Mouse (Mus musculus): ENCODE measurements at regions not wholly inside any gene's neighbourhood (a gene's known extent, or its start where the extent isn't known, plus 50 kb on each side); places are given as distances from the start of the nearest gene placed in this dataset.

DNA sequence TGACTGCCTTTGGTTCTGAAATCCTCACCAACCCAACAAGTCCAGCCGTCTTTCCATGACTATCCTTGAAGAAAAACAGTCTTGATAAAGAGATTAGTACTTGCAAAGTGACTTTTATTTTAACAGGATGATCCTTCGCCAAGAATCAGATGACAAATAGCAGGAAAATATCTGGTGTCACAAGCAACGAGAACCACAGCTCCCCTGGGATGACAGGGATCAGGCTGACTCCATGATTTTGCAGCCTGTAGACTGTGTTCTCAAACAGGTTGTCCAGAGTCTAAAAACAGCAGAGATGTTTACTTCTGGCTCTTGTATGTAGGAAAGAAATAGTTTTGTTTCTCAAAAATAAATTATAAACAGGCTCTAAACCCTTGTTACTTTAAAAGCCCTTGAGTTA is 63.3 kb downstream of the Tmem18 start:
- intact Hi-C loops (cut with DNase I), result no loop called here

DNA sequence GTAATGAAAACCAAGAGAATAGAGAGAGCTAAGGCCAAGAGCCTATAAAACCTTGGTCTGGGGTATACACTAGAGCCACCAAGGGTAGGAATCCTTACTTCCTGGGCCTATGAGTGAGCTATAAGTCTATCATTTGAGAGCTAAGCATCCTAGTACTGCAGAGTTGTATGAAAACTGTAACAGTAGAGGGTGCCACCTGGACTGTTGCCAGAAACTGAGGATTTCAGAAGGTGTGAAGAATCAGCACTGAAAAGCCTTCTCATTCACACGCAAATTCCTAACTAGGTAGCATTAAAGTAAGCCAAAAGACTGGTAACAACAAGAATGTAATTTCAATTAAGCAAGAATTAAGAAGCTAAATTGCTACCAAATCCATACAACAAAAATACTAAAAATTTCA is 67.3 kb downstream of the Tmem18 start:
- intact Hi-C loops (cut with DNase I), result no loop called here

More for the DNA sequence above, 63.3 kb downstream of the Tmem18 start:
- DNase-seq, result no peak

DNA sequence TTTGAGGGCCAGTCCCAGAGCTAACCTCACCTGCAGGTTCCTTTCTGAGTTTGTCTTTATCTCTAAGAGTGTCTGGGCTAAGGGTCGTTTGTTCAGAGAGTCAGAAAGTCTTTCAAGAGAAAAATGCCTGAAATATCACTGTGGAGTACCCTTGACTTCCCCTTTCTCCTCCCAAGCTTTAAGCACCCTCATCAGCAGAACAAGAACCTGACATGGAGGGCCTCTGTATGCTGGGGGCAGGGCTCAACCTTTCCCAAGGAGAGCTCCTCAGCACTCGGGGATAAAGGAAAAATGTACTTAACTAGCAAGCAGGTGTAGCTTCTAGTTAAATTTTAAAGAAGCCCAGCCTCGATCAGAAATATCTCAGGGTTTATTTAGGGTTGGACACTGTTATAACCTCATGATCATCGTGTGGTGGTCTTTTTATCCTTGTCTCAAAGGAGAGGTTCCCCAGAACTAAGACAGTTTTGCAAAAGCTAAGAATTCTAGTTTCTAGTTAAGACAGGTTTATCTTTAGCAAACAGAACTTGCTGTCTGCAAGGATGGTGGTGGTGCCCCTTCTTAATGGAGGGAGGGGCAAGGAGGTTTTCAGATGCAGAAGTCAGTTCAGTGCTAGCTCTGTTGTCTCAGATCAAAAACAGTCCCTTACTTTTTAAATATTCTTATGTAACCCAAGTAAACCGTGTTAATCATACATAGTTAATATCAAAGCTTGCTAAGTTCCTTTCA is 70.3 kb downstream of the Tmem18 start:
- DNase-seq, result no peak
- intact Hi-C loops (cut with DNase I), result no loop called here

More for the DNA sequence above, 67.3 kb downstream of the Tmem18 start:
- DNase-seq, result no peak

DNA sequence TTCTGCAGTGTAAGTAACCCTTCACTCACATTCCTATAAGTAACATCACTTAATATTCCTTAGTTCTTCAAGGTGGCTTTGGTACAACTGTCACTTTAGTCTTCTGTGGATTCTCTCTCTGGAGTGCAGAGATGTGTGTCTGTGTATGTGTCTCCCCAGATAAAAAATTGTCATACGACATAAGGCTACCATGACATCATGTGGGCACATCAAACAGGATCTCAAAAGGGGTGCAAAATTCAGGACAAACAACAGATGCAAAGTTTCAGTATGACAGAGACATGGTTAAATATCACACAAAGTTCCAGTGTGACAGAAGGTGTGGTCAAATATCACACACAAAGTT is 70.8 kb downstream of the Tmem18 start:
- DNase-seq, result no peak
- intact Hi-C loops (cut with DNase I), result no loop called here

DNA sequence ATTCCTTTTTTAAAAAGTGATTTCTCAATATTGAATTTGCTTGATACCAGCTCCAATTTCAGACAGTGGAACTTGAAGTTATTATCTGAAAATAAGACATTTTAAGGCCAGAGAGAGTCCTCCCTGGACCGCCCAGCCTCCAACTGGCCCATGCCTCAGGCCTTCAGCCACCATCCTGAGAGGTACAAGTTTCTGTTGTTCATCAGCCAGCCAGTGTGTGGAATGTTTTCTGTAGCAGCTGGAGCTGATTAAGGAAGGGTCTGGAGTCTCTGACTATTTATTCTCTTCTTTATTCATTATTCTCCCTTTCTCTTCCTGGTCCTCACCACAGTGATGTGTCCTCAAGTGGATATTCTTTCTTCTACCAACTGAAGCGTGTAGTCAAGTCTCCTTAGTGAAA is 94.6 kb downstream of the Tmem18 start:
- intact Hi-C loops (cut with DNase I), result no loop called here
- DNase-seq, result no peak

DNA sequence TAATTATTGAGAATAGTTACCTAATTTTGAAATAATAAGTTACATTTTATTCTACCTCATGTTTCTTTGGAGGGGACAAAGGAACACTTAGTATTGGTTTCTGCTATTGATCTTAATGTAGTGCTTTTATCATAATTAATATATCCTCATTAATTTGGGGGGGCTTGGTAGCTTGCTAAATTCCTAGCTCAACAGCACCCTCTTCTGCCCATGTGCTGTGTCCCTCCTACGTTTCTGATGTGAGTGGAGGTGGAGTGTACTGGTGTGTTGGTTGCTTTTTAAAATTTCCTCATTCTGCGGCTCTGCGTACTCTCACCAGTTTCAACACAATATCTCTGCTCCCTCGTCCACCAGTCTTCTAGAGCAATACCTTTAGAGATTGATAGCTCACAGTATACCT is 105.8 kb downstream of the Tmem18 start:
- DNase-seq, result no peak
- intact Hi-C loops (cut with DNase I), result no loop called here

DNA sequence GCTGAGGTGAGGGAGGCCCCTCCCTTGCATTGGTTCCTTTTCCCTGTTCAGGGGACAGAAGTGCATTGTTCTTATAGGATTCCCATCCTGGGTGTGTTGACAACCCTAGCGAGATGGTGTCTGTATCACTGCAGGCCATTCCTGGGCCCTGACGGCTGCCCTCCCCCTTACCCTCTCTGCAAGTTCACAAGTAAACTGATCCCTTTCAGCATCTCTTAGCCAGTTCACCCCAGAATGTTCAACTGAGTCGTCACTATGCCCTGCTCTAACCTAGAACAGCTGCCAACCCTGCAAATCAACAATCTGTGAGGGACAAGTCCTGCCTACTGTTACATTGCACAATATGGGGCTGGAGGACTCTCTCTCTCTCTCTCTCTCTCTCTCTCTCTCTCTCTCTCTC is 109.3 kb downstream of the Tmem18 start:
- intact Hi-C loops (cut with DNase I), result no loop called here
- DNase-seq, result no peak

DNA sequence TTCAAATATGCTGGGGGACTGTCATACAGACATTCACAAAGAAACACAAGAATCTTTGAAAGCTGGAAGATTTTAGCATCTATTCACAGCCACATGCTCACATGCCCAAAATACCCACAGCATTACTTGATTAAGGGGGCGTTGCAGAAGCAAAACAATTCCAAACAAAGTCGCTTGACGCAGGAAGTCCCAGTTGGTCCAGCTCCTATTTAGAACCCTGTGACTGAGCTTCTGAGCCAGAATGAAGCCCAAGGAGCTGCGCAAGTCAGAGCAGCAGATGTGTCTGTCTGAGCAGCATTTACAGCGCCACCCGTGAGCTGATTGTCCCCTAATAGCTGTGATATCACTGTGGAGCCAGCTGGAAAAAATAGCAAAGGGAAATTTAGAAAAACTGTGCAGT is 114.0 kb downstream of the Tmem18 start:
- DNase-seq, result no peak
- intact Hi-C loops (cut with DNase I), result no loop called here

DNA sequence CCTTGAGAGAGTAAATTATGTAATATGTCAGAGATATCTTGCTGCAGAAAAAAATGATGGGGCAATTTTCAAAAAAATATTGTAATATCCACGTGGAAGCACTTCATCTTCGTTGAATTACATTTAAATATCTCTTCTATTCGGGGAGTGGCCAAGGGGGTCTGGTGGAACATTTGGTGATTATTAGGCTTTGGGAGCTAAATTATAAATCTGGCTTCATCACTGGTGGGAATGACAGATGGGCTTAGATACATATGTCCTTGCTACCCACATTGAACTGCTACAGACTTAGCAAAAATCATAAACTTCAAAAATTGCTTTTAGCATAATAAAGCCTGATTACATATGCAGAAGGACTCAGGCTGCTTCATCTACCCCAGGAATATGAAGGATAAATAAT is 119.5 kb downstream of the Tmem18 start:
- intact Hi-C loops (cut with DNase I), result no loop called here
- DNase-seq, result no peak

DNA sequence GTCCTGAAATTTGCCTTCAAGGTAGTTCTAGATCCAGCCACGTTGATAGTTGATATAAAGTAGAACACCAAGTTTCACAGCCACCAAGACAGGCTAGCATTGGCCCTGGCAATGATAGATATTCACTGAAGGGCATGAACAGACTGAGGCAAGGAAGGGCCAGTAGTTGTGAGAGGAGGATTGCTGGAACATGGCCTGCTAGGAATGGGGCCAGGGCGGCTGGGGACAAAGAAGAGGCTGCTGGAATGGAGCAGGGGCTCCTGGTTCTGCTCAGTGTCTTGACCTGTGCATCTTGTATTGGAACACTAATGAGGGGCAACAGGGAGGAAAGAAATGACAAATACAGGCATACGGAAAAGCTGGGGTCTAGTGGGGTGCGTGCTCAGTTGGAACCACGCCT is 123.0 kb downstream of the Tmem18 start:
- DNase-seq, result no peak
- intact Hi-C loops (cut with DNase I), result no loop called here

DNA sequence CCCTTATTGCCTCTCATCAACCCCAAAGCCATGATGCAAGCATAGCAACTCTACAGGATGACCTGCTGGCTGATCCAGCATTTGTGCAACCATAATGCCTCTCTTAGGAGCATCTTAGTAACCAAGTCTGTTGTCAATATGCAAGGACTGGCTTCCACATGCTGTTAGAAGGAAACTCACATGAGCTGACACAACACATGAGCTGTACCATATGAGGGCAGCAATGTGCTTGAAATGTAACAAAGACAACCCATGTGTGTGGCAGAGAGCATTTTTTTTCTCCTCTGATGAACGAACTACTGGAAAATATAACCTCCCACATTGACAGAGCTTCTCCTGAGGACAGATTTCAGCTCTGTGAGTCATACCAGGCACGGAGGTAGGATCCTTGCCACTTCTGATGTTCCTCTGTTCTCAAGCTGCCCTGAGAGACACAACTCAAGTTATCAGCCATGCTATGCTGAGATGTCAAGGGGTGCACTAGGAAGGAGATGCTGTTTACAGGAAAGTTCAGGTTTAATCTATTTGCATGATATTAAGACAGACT is 124.5 kb downstream of the Tmem18 start:
- intact Hi-C loops (cut with DNase I), result no loop called here
- no peak for DNase-seq

DNA sequence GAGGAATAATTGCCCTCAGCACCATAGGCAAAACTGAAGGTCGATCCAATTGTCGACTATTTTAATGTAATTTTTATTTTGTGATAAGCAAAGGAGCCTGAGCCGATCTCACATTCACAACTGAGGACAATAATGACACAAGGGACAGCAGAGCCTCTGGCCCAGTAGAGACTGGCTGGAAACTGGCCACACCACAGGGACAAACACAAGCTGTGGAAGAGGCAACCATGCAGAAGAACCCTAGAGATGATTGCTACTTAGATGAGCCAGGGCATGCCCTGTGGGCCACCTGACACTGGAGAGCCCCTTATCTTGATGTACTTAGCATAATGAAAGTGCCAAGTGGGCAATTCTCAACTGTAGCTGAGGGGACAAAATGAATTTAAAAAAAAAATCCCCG is 126.3 kb downstream of the Tmem18 start:
- no peak for DNase-seq
- intact Hi-C loops (cut with DNase I), result no loop called here

DNA sequence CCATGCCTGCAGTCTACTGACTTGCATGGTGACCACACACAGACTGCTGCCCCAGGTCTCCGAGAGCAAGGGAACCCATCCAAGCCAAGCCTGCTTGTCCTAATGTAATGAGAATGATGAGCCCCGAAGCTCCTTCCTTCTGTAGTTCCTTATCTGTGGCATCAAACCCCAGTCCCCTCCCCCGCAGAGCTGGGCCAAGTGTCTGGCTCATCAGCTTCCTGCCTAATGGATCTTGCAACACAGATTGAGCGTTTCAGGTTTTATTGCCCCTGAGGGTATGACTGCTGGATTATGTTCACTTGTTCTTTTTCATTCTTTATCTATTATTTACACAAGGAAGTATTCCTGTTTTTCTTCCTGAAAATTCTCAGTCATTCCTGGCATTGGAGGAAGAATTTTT is 142.5 kb downstream of the Tmem18 start:
- intact Hi-C loops (cut with DNase I), result no loop called here
- no peak for DNase-seq

DNA sequence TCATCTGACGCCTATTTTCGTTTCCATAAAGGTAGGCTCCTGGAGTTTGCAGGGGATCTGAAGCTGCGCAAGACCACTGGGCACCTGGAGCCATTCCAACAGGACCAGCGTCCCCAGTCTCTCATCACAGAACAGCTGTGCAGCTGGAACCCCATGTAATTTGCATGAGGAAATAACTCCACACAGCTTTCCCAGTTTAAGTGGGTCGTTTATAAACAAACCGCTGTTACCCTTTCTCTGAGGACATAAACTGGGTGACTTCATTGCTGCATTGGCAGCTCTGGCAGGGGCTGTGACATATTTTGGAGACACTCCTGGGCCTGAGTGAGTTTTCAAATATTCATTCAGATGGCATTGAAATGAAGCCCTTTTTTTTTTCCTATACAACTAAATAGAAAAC is 145.2 kb downstream of the Tmem18 start:
- DNase-seq, result no peak
- intact Hi-C loops (cut with DNase I), result no loop called here

DNA sequence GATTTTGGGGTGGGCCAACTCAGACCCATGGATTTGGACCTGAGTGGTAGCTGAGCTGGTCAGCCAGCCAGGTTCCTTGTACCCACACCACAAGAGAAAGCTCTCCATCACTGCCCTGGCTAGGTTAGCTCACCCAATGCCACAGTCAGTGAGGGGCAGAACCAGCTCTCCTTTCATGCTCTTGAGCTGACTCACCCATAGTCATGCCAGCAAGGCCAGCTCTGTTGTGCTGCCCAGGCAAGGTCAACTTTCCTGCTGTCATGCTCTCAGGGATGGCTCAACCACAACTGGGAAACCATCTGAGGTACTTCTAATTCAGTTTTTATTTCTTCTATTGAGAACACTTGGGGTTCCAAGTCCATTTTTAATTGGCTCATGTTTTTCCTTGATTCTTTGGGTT is 116.5 kb upstream of the Alkal2 start:
- peak in 1 of 2 experiments; percentile 1 for DNase-seq
- intact Hi-C loops (cut with DNase I), result no loop called here

DNA sequence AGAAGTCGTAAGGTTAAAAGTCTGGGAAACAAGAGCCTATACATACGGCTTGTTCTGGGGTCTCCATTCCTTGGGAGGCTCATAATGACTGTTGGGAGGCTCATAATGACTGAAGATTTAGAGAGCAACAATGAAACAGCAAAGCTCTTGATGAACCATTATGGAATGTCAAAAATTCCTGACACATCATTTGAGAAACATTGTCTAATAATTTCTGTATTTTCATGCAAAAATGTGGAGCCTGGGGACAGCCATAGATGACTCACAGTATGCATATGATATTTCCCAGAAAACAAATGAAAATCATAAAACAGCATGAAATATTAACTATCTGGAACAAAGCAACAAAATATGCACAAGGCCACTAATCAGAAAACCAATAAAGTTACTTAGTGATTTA is 90.8 kb upstream of the Alkal2 start:
- DNase-seq, result no peak

DNA sequence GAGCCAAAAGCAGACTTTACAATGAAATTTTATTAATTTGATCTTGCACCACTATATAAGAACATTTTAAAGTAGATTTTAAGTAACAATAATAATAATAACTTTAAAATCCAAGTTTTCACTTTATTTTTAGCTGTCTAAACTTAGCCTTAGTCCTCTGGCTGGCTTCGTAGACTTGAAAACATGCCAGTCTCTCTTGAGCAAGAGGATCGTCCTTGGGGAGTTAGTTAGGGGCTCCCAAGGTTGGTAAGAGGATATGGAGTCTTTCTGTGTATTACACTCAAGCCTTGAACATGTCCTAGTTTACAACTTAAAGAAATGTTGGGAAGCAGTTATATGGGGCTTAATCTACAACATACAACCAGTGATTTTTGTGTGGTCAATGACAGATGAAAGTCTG is 68.0 kb upstream of the Alkal2 start:
- peak; percentile 24 to 30 for DNase-seq
- intact Hi-C loops (cut with DNase I), result no loop called here

More for the DNA sequence above, 90.8 kb upstream of the Alkal2 start:
- intact Hi-C loops (cut with DNase I), result no loop called here

DNA sequence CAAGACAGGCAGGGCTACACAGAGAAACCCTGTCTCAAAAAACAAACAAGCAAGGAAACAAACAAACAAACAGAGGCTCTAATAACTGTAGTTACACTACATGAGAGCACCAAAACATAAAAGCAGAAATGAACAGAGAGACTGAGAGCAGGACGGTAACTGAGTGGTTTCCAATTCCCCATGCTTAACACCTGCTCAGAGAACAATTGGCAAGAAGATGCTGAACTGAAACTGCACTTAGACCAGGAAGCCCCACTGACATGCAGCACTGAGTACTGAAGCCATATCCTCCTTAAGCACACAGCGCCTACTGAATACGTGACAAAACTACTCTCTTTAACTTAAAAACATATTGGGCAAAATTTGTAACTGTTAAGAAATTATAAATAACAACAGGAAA is 52.7 kb upstream of the Alkal2 start:
- intact Hi-C loops (cut with DNase I), result no loop called here
- DNase-seq, result no peak
